Mouse (Mus musculus) lung, adult 2 months (tissue): ENCODE results near the gene Runx2.

Experiments
- CTCF ChIP-seq: fragments of 200-500 bp; IDR thresholded peaks from 2 replicates; pipeline ENCODE4 v1.5.1; 2011; ENCODE audit warnings: mild to moderate bottlenecking, low read length, control low read depth; ENCODE audit not compliant: insufficient read depth
- POLR2A ChIP-seq: fragments of 200-500 bp; IDR thresholded peaks from 2 replicates; pipeline ENCODE4 v1.6.1; 2011; ENCODE audit warnings: low read depth, mild to moderate bottlenecking, control low read depth, low read length, borderline replicate concordance; ENCODE audit errors: extremely low read depth

GRCm38 (mm10) chr17:44735223-44735990, 79.2 kb downstream of the Runx2 start:
- no peak for TF ChIP-seq CTCF
- no peak for TF ChIP-seq POLR2A
